Mouse (Mus musculus) liver, postnatal 0 days (tissue): ENCODE measurements at regions not wholly inside any gene's neighbourhood (a gene's known extent, or its start where the extent isn't known, plus 50 kb on each side); places are given as distances from the start of the nearest gene placed in this dataset.

Experiments used
- CTCF ChIP-seq: sonication (generic); IDR thresholded peaks from 2 replicates; pipeline ENCODE4 v1.5.1; 2016; ENCODE audit warnings: antibody characterized with exemption, low read depth
- EP300 ChIP-seq: IDR thresholded peaks from 2 replicates; pipeline ENCODE4 v1.6.1; 2016; ENCODE audit warnings: antibody characterized with exemption, low read depth, mild to moderate bottlenecking

DNA sequence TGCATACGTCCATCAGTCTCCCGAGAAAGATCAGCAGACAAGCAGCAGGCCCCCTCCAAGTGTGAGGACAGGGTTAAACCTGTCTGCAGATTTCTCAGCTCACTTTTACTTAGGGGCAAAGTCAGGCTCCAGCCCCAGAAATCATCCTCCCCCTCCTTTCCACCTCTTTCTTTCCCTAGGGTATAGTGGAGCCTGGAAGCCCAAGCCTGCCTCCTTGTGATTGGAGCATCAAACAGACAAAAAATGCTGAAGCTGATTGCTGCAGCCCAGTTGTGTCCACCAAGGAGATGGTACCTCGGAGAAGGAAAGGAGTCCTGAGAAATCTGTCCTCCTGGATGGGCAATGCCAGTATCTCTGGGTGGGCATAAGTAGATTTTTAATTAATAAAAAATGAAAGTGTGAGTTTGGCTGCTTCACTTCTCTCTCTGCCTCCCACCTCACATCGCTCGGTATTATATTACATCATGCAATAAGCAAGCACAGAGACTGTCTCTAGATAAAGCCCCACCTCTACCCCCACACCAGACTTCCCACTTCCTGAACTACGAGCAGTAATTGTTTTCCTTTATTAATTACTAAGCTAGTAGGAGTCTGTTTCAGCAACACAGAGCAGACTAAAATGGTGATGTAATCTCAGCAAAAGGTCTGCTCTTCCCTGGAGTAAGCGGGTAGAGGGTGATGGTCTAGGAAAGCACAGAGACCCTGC, 105.2 kb upstream of the Fhl2 start:
- TF ChIP-seq CTCF = no peak
- TF ChIP-seq EP300 = no peak
